Mouse (Mus musculus): ENCODE data around the gene Akap1. TPM values are rescaled to one million over a fixed set of nuclear protein-coding genes. Genes with fewer than 3 reads are reported as not detected.
"Not testable (repeated sequence)": the region's sequence is repeated elsewhere in the genome, so short reads cannot be mapped to it uniquely, and the experiment has no call there.

Akap1 gene
- polyA plus RNA-seq, 1 experiment = 5.5 TPM

- H3K4me3 ChIP-seq (ENCODE audit: extremely low read depth, insufficient read depth, insufficient read length) = no peak overlapping the region
- H3K27ac ChIP-seq (ENCODE audit: insufficient read depth, low read length) = no peak overlapping the region
- no peaks in the 10 kb centered on the region for H3K27me3 ChIP-seq (ENCODE audit: control insufficient read depth, insufficient read depth, low read length)
- TF ChIP-seq CTCF (IDR thresholded peaks at IDR 0.05; ENCODE audit: extremely low read depth, insufficient read depth, insufficient read length, insufficient replicate concordance) (no peak), POLR2A (IDR thresholded peaks at IDR 0.05; ENCODE audit: low read depth, low read length) (no peak)
- 84% methylated on average over 6 of the region's 6 CpGs for WGBS
- no peaks in the 10 kb centered on the region for H3K36me3 ChIP-seq (ENCODE audit: control insufficient read depth, insufficient read depth, low read length)
- no peak for DNase-seq (ENCODE audit: low read depth in 1 of 2, low spot score in 2 of 2)
- H3K4me1 ChIP-seq (ENCODE audit: control insufficient read depth, insufficient read depth, insufficient read length) = no peaks in the 10 kb centered on the region
These were observed 38.4 kb upstream of the Akap1 start for GRCm38 (mm10) chr11:88902762-88903161.

- H3K36me3 ChIP-seq (ENCODE audit: control insufficient read depth, insufficient read depth, low read length) = no peaks in the 10 kb centered on the region
- no peaks in the 10 kb centered on the region for H3K4me1 ChIP-seq (ENCODE audit: control insufficient read depth, insufficient read depth, insufficient read length)
- no peak overlapping the region for H3K4me3 ChIP-seq (ENCODE audit: extremely low read depth, insufficient read depth, insufficient read length)
- H3K27me3 ChIP-seq (ENCODE audit: control insufficient read depth, insufficient read depth, low read length) = no peaks in the 10 kb centered on the region
- TF ChIP-seq POLR2A (IDR thresholded peaks at IDR 0.05; ENCODE audit: low read depth, low read length) (no peak), CTCF (IDR thresholded peaks at IDR 0.05; ENCODE audit: extremely low read depth, insufficient read depth, insufficient read length, insufficient replicate concordance) (no peak)
- 71% methylated on average over 7 of the region's 7 CpGs for WGBS
- H3K27ac ChIP-seq (ENCODE audit: insufficient read depth, low read length) = no peak overlapping the region
- no peak for DNase-seq (ENCODE audit: low read depth in 1 of 2, low spot score in 2 of 2)
These were observed 37.0 kb upstream of the Akap1 start for GRCm38 (mm10) chr11:88901341-88901802.

GRCm38 (mm10) chr11:88899561-88899960, 35.2 kb upstream of the Akap1 start:
- Histone ChIP-seq H3K4me1 (ENCODE audit: control insufficient read depth, insufficient read depth, insufficient read length) (no peaks in the 10 kb centered on the region), H3K27ac (ENCODE audit: insufficient read depth, low read length) (no peak overlapping the region), H3K36me3 (ENCODE audit: control insufficient read depth, insufficient read depth, low read length) (no peaks in the 10 kb centered on the region), H3K27me3 (ENCODE audit: control insufficient read depth, insufficient read depth, low read length) (no peaks in the 10 kb centered on the region), H3K4me3 (ENCODE audit: extremely low read depth, insufficient read depth, insufficient read length) (no peak overlapping the region)
- 88% methylated on average over 6 of the region's 6 CpGs for WGBS
- TF ChIP-seq CTCF (IDR thresholded peaks at IDR 0.05; ENCODE audit: extremely low read depth, insufficient read depth, insufficient read length, insufficient replicate concordance) (no peak), POLR2A (IDR thresholded peaks at IDR 0.05; ENCODE audit: low read depth, low read length) (no peak)
- DNase-seq (ENCODE audit: low read depth in 1 of 2, low spot score in 2 of 2) = no peak

GRCm38 (mm10) chr11:88898380-88898763, 34.0 kb upstream of the Akap1 start:
- no peaks in the 10 kb centered on the region for H3K27me3 ChIP-seq (ENCODE audit: control insufficient read depth, insufficient read depth, low read length)
- TF ChIP-seq POLR2A (IDR thresholded peaks at IDR 0.05; ENCODE audit: low read depth, low read length) (no peak), CTCF (IDR thresholded peaks at IDR 0.05; ENCODE audit: extremely low read depth, insufficient read depth, insufficient read length, insufficient replicate concordance) (no peak)
- H3K4me1 ChIP-seq (ENCODE audit: control insufficient read depth, insufficient read depth, insufficient read length) = no peaks in the 10 kb centered on the region
- H3K4me3 ChIP-seq (ENCODE audit: extremely low read depth, insufficient read depth, insufficient read length) = no peak overlapping the region
- H3K27ac ChIP-seq (ENCODE audit: insufficient read depth, low read length) = no peak overlapping the region
- 83% methylated on average over 4 of the region's 4 CpGs for WGBS
- DNase-seq (ENCODE audit: low read depth in 1 of 2, low spot score in 2 of 2) = no peak
- H3K36me3 ChIP-seq (ENCODE audit: control insufficient read depth, insufficient read depth, low read length) = no peaks in the 10 kb centered on the region

GRCm38 (mm10) chr11:88897624-88898379, 33.4 kb upstream of the Akap1 start:
- TF ChIP-seq CTCF (IDR thresholded peaks at IDR 0.05; ENCODE audit: extremely low read depth, insufficient read depth, insufficient read length, insufficient replicate concordance) = no peak
- TF ChIP-seq POLR2A (IDR thresholded peaks at IDR 0.05; ENCODE audit: low read depth, low read length) = no peak
- Histone ChIP-seq H3K4me1 (ENCODE audit: control insufficient read depth, insufficient read depth, insufficient read length) (no peaks in the 10 kb centered on the region), H3K27ac (ENCODE audit: insufficient read depth, low read length) (no peak overlapping the region), H3K4me3 (ENCODE audit: extremely low read depth, insufficient read depth, insufficient read length) (no peak overlapping the region), H3K36me3 (ENCODE audit: control insufficient read depth, insufficient read depth, low read length) (no peaks in the 10 kb centered on the region), H3K27me3 (ENCODE audit: control insufficient read depth, insufficient read depth, low read length) (no peaks in the 10 kb centered on the region)
- DNase-seq (ENCODE audit: low read depth in 1 of 2, low spot score in 2 of 2) = no peak
- 73% methylated on average over 15 of the region's 15 CpGs for WGBS

GRCm38 (mm10) chr11:88895800-88896232, 31.4 kb upstream of the Akap1 start:
- H3K4me3 ChIP-seq (ENCODE audit: extremely low read depth, insufficient read depth, insufficient read length) = peak overlapping the region; percentile 55
- not testable (repeated sequence) for H3K4me1 ChIP-seq (ENCODE audit: control insufficient read depth, insufficient read depth, insufficient read length); H3K27ac ChIP-seq (ENCODE audit: insufficient read depth, low read length); H3K27me3 ChIP-seq (ENCODE audit: control insufficient read depth, insufficient read depth, low read length); H3K36me3 ChIP-seq (ENCODE audit: control insufficient read depth, insufficient read depth, low read length)
- DNase-seq (ENCODE audit: low read depth in 1 of 2, low spot score in 2 of 2) = peak in 1 of 2 experiments; percentile 8
- 41% methylated on average over 29 of the region's 39 CpGs for WGBS

- H3K27me3 ChIP-seq (ENCODE audit: control insufficient read depth, insufficient read depth, low read length); H3K36me3 ChIP-seq (ENCODE audit: control insufficient read depth, insufficient read depth, low read length); H3K4me1 ChIP-seq (ENCODE audit: control insufficient read depth, insufficient read depth, insufficient read length); H3K27ac ChIP-seq (ENCODE audit: insufficient read depth, low read length): not testable (repeated sequence)
- 42% methylated on average over 12 of the region's 20 CpGs for WGBS
- peak in 1 of 2 experiments; percentile 9 for DNase-seq (ENCODE audit: low read depth in 1 of 2, low spot score in 2 of 2)
- H3K4me3 ChIP-seq (ENCODE audit: extremely low read depth, insufficient read depth, insufficient read length) = peak overlapping the region; percentile 18
These were observed 30.8 kb upstream of the Akap1 start for GRCm38 (mm10) chr11:88895235-88895634.

GRCm38 (mm10) chr11:88894279-88894678, 29.9 kb upstream of the Akap1 start:
- not testable (repeated sequence) for DNase-seq (ENCODE audit: low read depth in 1 of 2, low spot score in 2 of 2); H3K4me1 ChIP-seq (ENCODE audit: control insufficient read depth, insufficient read depth, insufficient read length); H3K36me3 ChIP-seq (ENCODE audit: control insufficient read depth, insufficient read depth, low read length); H3K27ac ChIP-seq (ENCODE audit: insufficient read depth, low read length); H3K4me3 ChIP-seq (ENCODE audit: extremely low read depth, insufficient read depth, insufficient read length); H3K27me3 ChIP-seq (ENCODE audit: control insufficient read depth, insufficient read depth, low read length)
- WGBS = 97% methylated on average over 12 of the region's 14 CpGs

GRCm38 (mm10) chr11:88893501-88893900, 29.1 kb upstream of the Akap1 start:
- not testable (repeated sequence) for H3K4me1 ChIP-seq (ENCODE audit: control insufficient read depth, insufficient read depth, insufficient read length); DNase-seq (ENCODE audit: low read depth in 1 of 2, low spot score in 2 of 2); H3K36me3 ChIP-seq (ENCODE audit: control insufficient read depth, insufficient read depth, low read length); H3K27me3 ChIP-seq (ENCODE audit: control insufficient read depth, insufficient read depth, low read length); H3K27ac ChIP-seq (ENCODE audit: insufficient read depth, low read length); H3K4me3 ChIP-seq (ENCODE audit: extremely low read depth, insufficient read depth, insufficient read length)
- WGBS = 88% methylated on average over 3 of the region's 8 CpGs

- peak in 1 of 2 experiments; percentile 15 for DNase-seq (ENCODE audit: low read depth in 1 of 2, low spot score in 2 of 2)
- 96% methylated on average over 23 of the region's 24 CpGs for WGBS
- H3K27ac ChIP-seq (ENCODE audit: insufficient read depth, low read length) = not testable (repeated sequence)
These were observed 28.4 kb upstream of the Akap1 start for GRCm38 (mm10) chr11:88892789-88893188.

More at GRCm38 (mm10) chr11:88892789-88893188, 28.4 kb upstream of the Akap1 start:
- not testable (repeated sequence) for H3K36me3 ChIP-seq (ENCODE audit: control insufficient read depth, insufficient read depth, low read length); H3K27me3 ChIP-seq (ENCODE audit: control insufficient read depth, insufficient read depth, low read length); H3K4me3 ChIP-seq (ENCODE audit: extremely low read depth, insufficient read depth, insufficient read length); H3K4me1 ChIP-seq (ENCODE audit: control insufficient read depth, insufficient read depth, insufficient read length)
